Mouse (Mus musculus) bone marrow, adult 2 months (tissue): ENCODE results near the gene Tspan31. TPM values are rescaled to one million over a fixed set of nuclear protein-coding genes. Genes with fewer than 3 reads are reported as not detected.

Experiments
- H3K27ac ChIP-seq: fragments of 200-500 bp; 2 replicates; pipeline ENCODE4 v1.5.1; 2012; ENCODE audit warnings: low read depth, mild to moderate bottlenecking, control low read depth, inconsistent platforms, low read length; ENCODE audit not compliant: control insufficient read depth, poor library complexity, insufficient read depth
- H3K4me1 ChIP-seq: fragments of 200-500 bp; 2 replicates; pipeline ENCODE4 v1.6.1; 2011; ENCODE audit warnings: low read length; ENCODE audit not compliant: control insufficient read depth, insufficient read depth
- H3K4me3 ChIP-seq: fragments of 200-500 bp; replicated peaks from 2 replicates; pipeline ENCODE3; 2011; ENCODE audit warnings: mild to moderate bottlenecking, low read depth, low read length, control low read depth; ENCODE audit not compliant: control insufficient read depth
- CTCF ChIP-seq: fragments of 200-500 bp; IDR thresholded peaks from 2 replicates; pipeline ENCODE4 v1.5.1; 2011; ENCODE audit warnings: low read length, control low read depth; ENCODE audit not compliant: control insufficient read depth, insufficient read depth
- POLR2A ChIP-seq: fragments of 200-500 bp; IDR thresholded peaks from 2 replicates; pipeline ENCODE4 v1.6.1; 2011; ENCODE audit warnings: low read depth, mild to moderate bottlenecking, control low read depth, low read length, borderline replicate concordance; ENCODE audit not compliant: control insufficient read depth
- WGBS: fragments of 180-500 bp; shearing (Covaris S2); methylation state at CpG from one replicate; pipeline ENCODE4 v1.1.7; 2018; 5-methylcytosine and 5-hydroxymethylcytosine counted together
- polyA plus RNA-seq: library from polyadenylated mRNA; stranded (reverse); fragments of >200 nt; gene quantifications from 2 replicates; pipeline ENCODE4 v1.2.4, GENCODE M21; 2011; ENCODE audit warnings: low replicate concordance; ENCODE audit not compliant: missing spikeins, insufficient read depth, insufficient read length

Tspan31 gene
- polyA plus RNA-seq, 1 experiment, result 22.5 TPM

DNA sequence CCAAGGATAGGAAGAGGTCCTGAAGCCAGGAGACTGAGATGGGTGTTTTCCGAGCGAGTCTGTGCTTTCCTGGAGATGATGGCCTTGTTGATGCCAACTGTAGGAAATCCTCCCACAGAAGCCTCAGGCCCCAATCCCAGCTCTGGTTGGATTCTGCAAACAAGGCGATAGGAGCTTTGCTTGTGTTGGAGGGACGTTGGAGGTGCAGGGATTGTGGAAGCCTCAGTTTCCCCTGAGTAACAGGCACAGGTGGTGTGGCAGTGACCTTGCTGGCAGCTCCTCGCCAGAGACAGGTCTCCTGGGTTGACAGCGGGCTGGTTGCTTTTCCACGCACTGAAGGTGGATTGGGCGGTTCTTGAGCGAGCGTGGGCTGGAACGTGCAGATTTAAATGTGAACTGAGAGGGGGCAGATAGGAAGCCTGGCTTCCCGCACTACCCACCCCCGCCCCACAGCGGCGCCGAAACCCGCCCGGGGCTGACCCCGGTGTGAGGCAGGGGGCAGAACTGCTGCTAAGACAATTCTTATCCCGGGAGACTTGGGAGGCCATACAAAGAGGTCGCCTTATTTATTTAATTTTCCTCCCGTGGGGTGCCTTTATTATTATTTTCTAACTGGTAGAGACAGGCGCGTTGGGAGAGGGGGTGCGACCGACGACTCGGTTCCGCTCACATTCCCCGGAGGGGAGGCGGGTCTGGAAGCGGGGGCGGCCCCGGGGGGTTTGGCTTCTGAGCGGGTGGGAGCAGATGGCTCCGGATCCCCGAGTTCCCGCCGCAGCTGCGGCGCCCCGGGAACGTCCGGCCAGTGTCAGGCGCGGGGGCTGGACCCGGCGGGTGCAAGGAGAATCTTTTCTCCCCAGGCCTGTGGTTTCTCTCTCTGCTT, 11.1 kb upstream of the Tspan31 start:
- 85% methylated on average over 48 of the region's 48 CpGs for WGBS
- Histone ChIP-seq H3K4me3 (no peak overlapping the region), H3K27ac (no peak overlapping the region), H3K4me1 (no peaks in the 10 kb centered on the region; the same call in 1 of the 2 replicates)
- TF ChIP-seq CTCF, result no peak
- no peak for TF ChIP-seq POLR2A

- Histone ChIP-seq H3K4me3 (no peak overlapping the region), H3K4me1 (no peaks in the 10 kb centered on the region; the same call in 1 of the 2 replicates), H3K27ac (no peak overlapping the region)
- 89% methylated on average over 63 of the region's 70 CpGs for WGBS
- TF ChIP-seq CTCF (no peak), POLR2A (no peak)
Measured at GRCm38 (mm10) chr10:127079665-127080391, 9.8 kb upstream of the Tspan31 start.

- WGBS, result 81% methylated on average over 49 of the region's 49 CpGs
- no peak overlapping the region for H3K27ac ChIP-seq
- no peak for TF ChIP-seq CTCF
- no peak for TF ChIP-seq POLR2A
- no peak overlapping the region for H3K4me3 ChIP-seq
- H3K4me1 ChIP-seq, result no peaks in the 10 kb centered on the region; the same call in 1 of the 2 replicates
Measured at GRCm38 (mm10) chr10:127078677-127079575, 8.9 kb upstream of the Tspan31 start.

GRCm38 (mm10) chr10:127078001-127078676, 8.1 kb upstream of the Tspan31 start:
- H3K4me1 ChIP-seq, result no peaks in the 10 kb centered on the region; the same call in 1 of the 2 replicates
- WGBS, result 73% methylated on average over 12 of the region's 12 CpGs
- no peak for TF ChIP-seq POLR2A
- no peak for TF ChIP-seq CTCF
- no peak overlapping the region for H3K27ac ChIP-seq
- H3K4me3 ChIP-seq, result no peak overlapping the region

GRCm38 (mm10) chr10:127077515-127077914, 7.5 kb upstream of the Tspan31 start:
- no peak for TF ChIP-seq POLR2A
- no peak for TF ChIP-seq CTCF
- no peaks in the 10 kb centered on the region; the same call in 1 of the 2 replicates for H3K4me1 ChIP-seq
- H3K4me3 ChIP-seq, result no peak overlapping the region
- H3K27ac ChIP-seq, result no peak overlapping the region
- 80% methylated on average over 10 of the region's 10 CpGs for WGBS

GRCm38 (mm10) chr10:127076082-127076481, 6.0 kb upstream of the Tspan31 start:
- H3K4me1 ChIP-seq, result peaks cover 3% of the 10 kb centered on the region; the same call in 1 of the 2 replicates
- H3K27ac ChIP-seq, result peak overlapping the region; percentile 6; the same call in 1 of the 2 replicates
- peak overlapping the region; percentile 87 for H3K4me3 ChIP-seq
- TF ChIP-seq CTCF, result no peak
- no peak for TF ChIP-seq POLR2A
- WGBS, result 7% methylated on average over 4 of the region's 4 CpGs

DNA sequence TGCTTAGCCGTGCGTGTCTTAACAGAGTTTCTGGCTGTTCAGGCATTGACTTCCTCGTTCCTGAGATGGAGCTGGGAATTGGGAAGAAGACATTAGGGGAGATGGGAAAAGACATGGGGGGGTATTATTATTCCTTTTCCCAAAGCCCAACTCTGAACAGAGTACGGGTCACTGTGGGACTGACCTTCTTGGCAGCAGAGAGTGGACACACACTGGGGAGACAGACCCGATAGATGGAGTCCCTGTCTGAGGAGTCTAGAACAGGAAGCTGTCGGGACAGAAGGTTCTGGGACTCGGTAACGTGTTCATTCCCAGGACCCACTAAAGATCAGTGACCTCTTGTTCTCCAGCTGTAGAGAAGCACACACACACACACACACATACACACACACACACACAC, 5.6 kb upstream of the Tspan31 start:
- 3% methylated on average over 8 of the region's 8 CpGs for WGBS
- TF ChIP-seq POLR2A (no peak), CTCF (no peak)
- H3K27ac ChIP-seq, result peak overlapping the region; percentile 35
- H3K4me3 ChIP-seq, result peak overlapping the region; percentile 87
- peaks cover 5% of the 10 kb centered on the region; the same call in 1 of the 2 replicates for H3K4me1 ChIP-seq
